Comparison of ENCODE assay signal across 17 mouse cellular contexts in the genomic region with DNA sequence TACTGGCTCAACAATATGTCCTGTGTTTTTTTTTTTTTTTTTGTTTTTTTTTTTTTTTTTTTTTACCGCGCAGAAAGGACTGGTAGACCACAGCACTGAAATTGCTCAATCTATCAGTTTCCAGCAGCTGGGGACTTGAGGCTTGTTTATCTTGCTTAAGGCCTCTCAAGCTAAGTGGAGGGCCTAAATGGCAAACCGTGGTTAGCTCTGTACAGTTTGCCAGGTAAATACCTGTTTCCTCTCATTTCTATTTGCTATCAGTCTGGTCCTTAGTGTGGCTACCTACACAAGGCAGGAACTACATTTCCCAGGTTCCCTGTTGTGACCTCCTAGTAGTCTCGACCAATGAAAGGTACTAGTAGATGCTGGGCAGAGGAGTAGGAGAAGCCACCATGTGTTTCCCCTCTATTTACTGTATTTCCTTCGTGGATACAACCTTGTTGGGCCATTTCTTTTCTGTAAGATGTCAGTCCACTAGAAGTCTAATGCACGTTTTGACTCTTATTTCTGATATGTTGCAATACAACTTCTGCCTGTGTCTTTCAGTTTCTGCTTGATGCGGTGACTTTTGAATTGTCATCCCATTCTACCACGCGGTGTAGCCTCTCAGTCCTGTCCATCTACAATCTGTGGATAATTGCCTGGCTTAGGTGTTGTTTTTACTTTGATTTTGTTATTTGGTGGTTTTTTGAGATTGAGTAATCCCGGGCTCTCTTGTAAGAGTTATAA.
DNase-seq lines count a peak whose midpoint lies in the region; ATAC-seq and TF ChIP-seq lines count a peak whose summit lies in the region.
"Had no signal": no experiment of that assay in that cellular context is flagged by ENCODE, and none has a peak within 500 bp of the region (broad histone marks: within the 10 kb centered on the region; RNA-seq: fewer than 3 reads in every experiment).

No protein-coding gene starts in this region.

- H3K4me1 ChIP-seq in liver, embryonic 12.5 days, result peaks cover 18% of the 10 kb centered on the region
- no peaks in the 10 kb centered on the region for H3K4me1 ChIP-seq in kidney, embryonic 14.5 days (ENCODE audit: control insufficient read depth, insufficient read depth, low read length)
- no peaks in the 10 kb centered on the region for H3K4me1 ChIP-seq in kidney, adult 2 months (ENCODE audit: control insufficient read depth, insufficient read depth, low read length)
- H3K4me1 ChIP-seq: embryonic facial prominence, embryonic 12.5 days; midbrain, embryonic 12.5 days had no signal

- peak; percentile 5 for DNase-seq in thymus, postnatal 0 days (ENCODE audit: low spot score)
- DNase-seq in thymus, postnatal 10 days (ENCODE audit: low spot score in 2 of 2), result no peak
- peak; percentile 32 for DNase-seq in lung, postnatal 10 days
- DNase-seq in spleen, postnatal 10 days (ENCODE audit: low spot score in 2 of 2), result peak; percentile 31 to 38
- no peak for DNase-seq in kidney, adult 2 months
- DNase-seq in gastrocnemius, adult 8-10 months (ENCODE audit: low spot score in 2 of 2), result no peak
- DNase-seq: cerebellum, adult 2 months; gastrocnemius, postnatal 36 days; heart, postnatal 36 days; right cerebral cortex, adult 18-20 months; thymus, postnatal 14 days had no signal

- no peaks in the 10 kb centered on the region for H3K27me3 ChIP-seq in liver, embryonic 12.5 days (replicated peaks)
- H3K27me3 ChIP-seq in kidney, embryonic 14.5 days (ENCODE audit: control insufficient read depth, insufficient read depth, low read length), result no peaks in the 10 kb centered on the region
- H3K27me3 ChIP-seq in kidney, adult 2 months (replicated peaks; ENCODE audit: control insufficient read depth, insufficient read depth, low read length), result no peaks in the 10 kb centered on the region
- H3K27me3 ChIP-seq: embryonic facial prominence, embryonic 12.5 days; midbrain, embryonic 12.5 days had no signal

- H3K9me3 ChIP-seq in liver, embryonic 12.5 days (replicated peaks), result no peaks in the 10 kb centered on the region
- H3K9me3 ChIP-seq in kidney, embryonic 14.5 days (ENCODE audit: control insufficient read depth, low read length), result no peaks in the 10 kb centered on the region
- H3K9me3 ChIP-seq: embryonic facial prominence, embryonic 12.5 days; midbrain, embryonic 12.5 days had no signal

- peak; percentile 94 for ATAC-seq in liver, embryonic 12.5 days
- no peak for ATAC-seq in kidney, embryonic 14.5 days (ENCODE audit: low FRiP score, low TSS enrichment)
- ATAC-seq: forebrain, embryonic 16.5 days; intestine, postnatal 0 days had no signal

- peak overlapping the region; percentile 78 for H3K27ac ChIP-seq in liver, embryonic 12.5 days
- no peak overlapping the region for H3K27ac ChIP-seq in kidney, embryonic 14.5 days (ENCODE audit: low read depth, low read length)
- no peak overlapping the region for H3K27ac ChIP-seq in kidney, adult 2 months (ENCODE audit: insufficient read depth, low read depth, low read length)
- H3K27ac ChIP-seq: embryonic facial prominence, embryonic 12.5 days; midbrain, embryonic 12.5 days had no signal

- peak overlapping the region; percentile 30 for H3K4me3 ChIP-seq in liver, embryonic 12.5 days
- H3K4me3 ChIP-seq in kidney, embryonic 14.5 days (ENCODE audit: low read length), result no peak overlapping the region
- H3K4me3 ChIP-seq in kidney, adult 2 months (ENCODE audit: insufficient read depth, low read depth, low read length), result no peak overlapping the region
- H3K4me3 ChIP-seq: embryonic facial prominence, embryonic 12.5 days; midbrain, embryonic 12.5 days had no signal

- no peaks in the 10 kb centered on the region for H3K36me3 ChIP-seq in liver, embryonic 12.5 days
- H3K36me3 ChIP-seq in kidney, embryonic 14.5 days (ENCODE audit: control insufficient read depth, insufficient read depth, low read length), result no peaks in the 10 kb centered on the region
- no peaks in the 10 kb centered on the region for H3K36me3 ChIP-seq in kidney, adult 2 months (ENCODE audit: control insufficient read depth, insufficient read depth, low read length)
- H3K36me3 ChIP-seq: embryonic facial prominence, embryonic 12.5 days; midbrain, embryonic 12.5 days had no signal

- no peak for TF ChIP-seq CTCF in kidney, adult 2 months (conservative IDR thresholded peaks at IDR 0.05; ENCODE audit: insufficient read depth, insufficient read length, low read depth, low read length)

- WGBS in liver, embryonic 12.5 days (ENCODE audit: insufficient replicate concordance), result 45% methylated on average over 10 of the region's 10 CpGs
- 85% methylated on average over 10 of the region's 10 CpGs for WGBS in kidney, embryonic 14.5 days
- 75% methylated on average over 10 of the region's 10 CpGs for WGBS in kidney, adult 2 months

- H3K9ac ChIP-seq in liver, embryonic 12.5 days, result no peak overlapping the region
- H3K9ac ChIP-seq in kidney, embryonic 14.5 days (ENCODE audit: low read depth, low read length), result no peak overlapping the region
- H3K9ac ChIP-seq: embryonic facial prominence, embryonic 12.5 days; midbrain, embryonic 12.5 days had no signal

- TF ChIP-seq POLR2A in kidney, adult 2 months (IDR thresholded peaks at IDR 0.05; ENCODE audit: low read depth, low read length), result no peak

- H3K4me2 ChIP-seq in liver, embryonic 12.5 days, result peak overlapping the region; percentile 59
- no peak overlapping the region for H3K4me2 ChIP-seq in kidney, embryonic 14.5 days (replicated peaks; ENCODE audit: low read depth, low read length)
- H3K4me2 ChIP-seq: embryonic facial prominence, embryonic 12.5 days; midbrain, embryonic 12.5 days had no signal

Comparison
In these comparisons a context has a peak if more than half of its experiments do, and no peak if none do; other contexts are left out.
1. DNase-seq: peak in thymus, postnatal 0 days (single experiment), lung, postnatal 10 days (single experiment) and spleen, postnatal 10 days (2 of 2); none in thymus, postnatal 10 days (0 of 2), kidney, adult 2 months (single experiment) and gastrocnemius, adult 8-10 months (0 of 2).